Mouse (Mus musculus) midbrain, postnatal 0 days (tissue): Measurements from ENCODE around the gene Taok1. TPM values are rescaled to one million over a fixed set of nuclear protein-coding genes. Genes with fewer than 3 reads are reported as not detected.

ENCODE experiments used
- ATAC-seq: fragments of 200-750 bp; cut with Nextera tagmentation; 2 replicates; pipeline ENCODE4 v1.8.0; 2017; ENCODE audit warnings: moderate number of reproducible peaks, mild to moderate bottlenecking, moderate TSS enrichment, moderate library complexity; ENCODE audit not compliant: low FRiP score
- DNase-seq: peaks from one replicate; pipeline ENCODE4 v3.0.0-alpha.2; 2015; ENCODE audit warnings: low spot score
- H3K27ac ChIP-seq: fragments of 300-500 bp; sonication (generic); 2 replicates; pipeline ENCODE4 v1.5.1; 2014; ENCODE audit warnings: low read depth, mild to moderate bottlenecking, low read length, mixed read lengths
- H3K27me3 ChIP-seq: fragments of 300-500 bp; sonication (generic); 2 replicates; pipeline ENCODE4 v1.6.1; 2014; ENCODE audit warnings: low read length, control low read depth, mixed read lengths; ENCODE audit not compliant: insufficient read depth
- H3K36me3 ChIP-seq: fragments of 300-500 bp; sonication (generic); 2 replicates; pipeline ENCODE4 v1.6.1; 2014; ENCODE audit warnings: low read length, control low read depth, mixed read lengths; ENCODE audit not compliant: insufficient read depth
- H3K4me1 ChIP-seq: fragments of 300-500 bp; sonication (generic); 2 replicates; pipeline ENCODE4 v1.6.1; 2014; ENCODE audit warnings: mild to moderate bottlenecking, control low read depth, antibody characterized with exemption, low read length, mixed read lengths; ENCODE audit not compliant: insufficient read depth
- H3K4me2 ChIP-seq: fragments of 300-500 bp; sonication (generic); 2 replicates; pipeline ENCODE4 v1.6.1; 2014; ENCODE audit warnings: low read depth, mild to moderate bottlenecking, low read length, mixed read lengths; ENCODE audit not compliant: poor library complexity, severe bottlenecking
- H3K4me3 ChIP-seq: fragments of 300-500 bp; sonication (generic); 2 replicates; pipeline ENCODE4 v1.5.1; 2014; ENCODE audit warnings: low read depth, mild to moderate bottlenecking, low read length, moderate library complexity
- H3K9ac ChIP-seq: fragments of 300-500 bp; sonication (generic); replicated peaks from 2 replicates; pipeline ENCODE4 v1.6.1; 2014; ENCODE audit warnings: mild to moderate bottlenecking, low read length, moderate library complexity, mixed read lengths; ENCODE audit not compliant: poor library complexity, severe bottlenecking
- H3K9me3 ChIP-seq: fragments of 300-500 bp; sonication (generic); 2 replicates; pipeline ENCODE4 v1.6.1; 2016; ENCODE audit warnings: low read length, control low read depth
- CTCF ChIP-seq: IDR thresholded peaks from 2 replicates; pipeline ENCODE4 v1.5.1; 2016; ENCODE audit warnings: antibody characterized with exemption, mild to moderate bottlenecking
- WGBS: fragments of 180-500 bp; shearing (Covaris S2); extraction: QIAGEN DNeasy Blood & Tissue Kit; methylation state at CpG from one replicate; pipeline ENCODE4 v1.1.7; 2014; 5-methylcytosine and 5-hydroxymethylcytosine counted together
- polyA plus RNA-seq: library from polyadenylated mRNA; unstranded; fragments of >200 nt; fragmentation: Nextera tagmentation; extraction: Ambion mirVana; gene quantifications from 2 replicates; pipeline ENCODE4 v1.2.1, GENCODE M21; 2015
- total RNA-seq: library from RNA; depleted of rRNA; stranded (reverse); fragments of >200 nt; gene quantifications from 2 replicates; pipeline ENCODE4 v1.2.3, GENCODE M21; 2014

Taok1 gene
- total and polyA plus RNA-seq, 2 experiments from 2014 or later, result 32.6 to 69.7 TPM

- 15% methylated on average over 8 of the region's 8 CpGs for WGBS
- DNase-seq (peak; percentile 86), ATAC-seq (peak; percentile 54; the same call in 1 of the 2 replicates)
- Histone ChIP-seq H3K4me2 (peak overlapping the region; percentile 42), H3K4me3 (peak overlapping the region; percentile 15; the same call in 1 of the 2 replicates), H3K36me3 (no peaks in the 10 kb centered on the region), H3K9ac (no peak overlapping the region), H3K9me3 (no peaks in the 10 kb centered on the region), H3K4me1 (no peaks in the 10 kb centered on the region), H3K27ac (no peak overlapping the region), H3K27me3 (no peaks in the 10 kb centered on the region)
- peak; percentile 97 for TF ChIP-seq CTCF
Observed at GRCm38 (mm10) chr11:77630257-77630670, 22.6 kb upstream of the Taok1 start.

GRCm38 (mm10) chr11:77629476-77629875 is 21.9 kb upstream of the Taok1 start:
- peak; percentile 84 for TF ChIP-seq CTCF
- Histone ChIP-seq H3K36me3 (no peaks in the 10 kb centered on the region), H3K9ac (no peak overlapping the region), H3K27me3 (no peaks in the 10 kb centered on the region), H3K27ac (no peak overlapping the region), H3K4me1 (0 out of 2 replicates have a peak, but pooled peaks cover under 1% of the 10 kb centered on the region), H3K4me2 (no peak overlapping the region), H3K9me3 (no peaks in the 10 kb centered on the region), H3K4me3 (no peak overlapping the region)
- ATAC-seq (no peak), DNase-seq (peak; percentile 74)
- WGBS, result 0% methylated on average over 1 of the region's 1 CpGs

GRCm38 (mm10) chr11:77626596-77627535 is 19.3 kb upstream of the Taok1 start:
- no peaks in the 10 kb centered on the region for H3K36me3 ChIP-seq
- DNase-seq (no peak), ATAC-seq (no peak)
- no peak overlapping the region for H3K4me3 ChIP-seq
- 66% methylated on average over 5 of the region's 5 CpGs for WGBS
- H3K4me2 ChIP-seq, result no peak overlapping the region
- H3K27me3 ChIP-seq, result no peaks in the 10 kb centered on the region
- peaks cover 7% of the 10 kb centered on the region; the same call in 1 of the 2 replicates for H3K4me1 ChIP-seq
- TF ChIP-seq CTCF, result no peak
- H3K9ac ChIP-seq, result no peak overlapping the region
- H3K9me3 ChIP-seq, result no peaks in the 10 kb centered on the region
- no peak overlapping the region for H3K27ac ChIP-seq

GRCm38 (mm10) chr11:77625061-77625855 is 17.6 kb upstream of the Taok1 start:
- DNase-seq, result peak; percentile 81
- Histone ChIP-seq H3K27me3 (no peaks in the 10 kb centered on the region), H3K9ac (peak overlapping the region; percentile 56), H3K9me3 (no peaks in the 10 kb centered on the region), H3K4me2 (peak overlapping the region; percentile 82), H3K27ac (peak overlapping the region; percentile 88), H3K36me3 (no peaks in the 10 kb centered on the region), H3K4me1 (peaks cover 7% of the 10 kb centered on the region; the same call in 1 of the 2 replicates), H3K4me3 (peak overlapping the region; percentile 42)
- TF ChIP-seq CTCF, result no peak
- 4% methylated on average over 11 of the region's 11 CpGs for WGBS
- peak; percentile 62; the same call in 1 of the 2 replicates for ATAC-seq

- no peak for TF ChIP-seq CTCF
Observed at GRCm38 (mm10) chr11:77624441-77625060, 16.9 kb upstream of the Taok1 start.

More at GRCm38 (mm10) chr11:77624441-77625060, 16.9 kb upstream of the Taok1 start:
- peak overlapping the region; percentile 88 for H3K27ac ChIP-seq
- H3K9ac ChIP-seq, result peak overlapping the region; percentile 56
- peaks cover 7% of the 10 kb centered on the region; the same call in 1 of the 2 replicates for H3K4me1 ChIP-seq
- no peaks in the 10 kb centered on the region for H3K36me3 ChIP-seq
- peak; percentile 83 for DNase-seq
- H3K4me2 ChIP-seq, result peak overlapping the region; percentile 82
- H3K4me3 ChIP-seq, result peak overlapping the region; percentile 42
- 0% methylated on average over 17 of the region's 17 CpGs for WGBS
- H3K27me3 ChIP-seq, result no peaks in the 10 kb centered on the region
- ATAC-seq, result peak; percentile 88
- no peaks in the 10 kb centered on the region for H3K9me3 ChIP-seq
